Mouse (Mus musculus) heart, embryonic 15.5 days (tissue): ENCODE measurements around the gene Swi5. TPM values are rescaled to one million over a fixed set of nuclear protein-coding genes. Genes with fewer than 3 reads are reported as not detected.

ENCODE experiments used
- ATAC-seq: fragments of 200-750 bp; cut with Nextera tagmentation; replicated peaks from 2 replicates; pipeline ENCODE4 v1.8.0; 2017; ENCODE audit warnings: low read depth, moderate TSS enrichment; ENCODE audit not compliant: insufficient number of reproducible peaks, insufficient read depth, low FRiP score
- H3K27ac ChIP-seq: fragments of 300-500 bp; sonication (generic); 2 replicates; pipeline ENCODE4 v1.5.1; 2015; ENCODE audit warnings: mild to moderate bottlenecking, inconsistent platforms
- H3K27me3 ChIP-seq: fragments of 300-500 bp; sonication (generic); 2 replicates; pipeline ENCODE4 v1.6.1; 2015; ENCODE audit warnings: inconsistent platforms
- H3K36me3 ChIP-seq: fragments of 300-500 bp; sonication (generic); 2 replicates; pipeline ENCODE4 v1.6.1; 2015; ENCODE audit warnings: mild to moderate bottlenecking, inconsistent platforms
- H3K4me1 ChIP-seq: fragments of 300-500 bp; sonication (generic); replicated peaks from 2 replicates; pipeline ENCODE4 v1.6.1; 2015; ENCODE audit warnings: inconsistent platforms
- H3K4me2 ChIP-seq: fragments of 300-500 bp; sonication (generic); 2 replicates; pipeline ENCODE4 v1.6.1; 2015; ENCODE audit warnings: inconsistent platforms, mild to moderate bottlenecking, moderate library complexity
- H3K4me3 ChIP-seq: fragments of 300-500 bp; sonication (generic); 2 replicates; pipeline ENCODE4 v1.5.1; 2015; ENCODE audit warnings: mild to moderate bottlenecking, inconsistent platforms
- H3K9ac ChIP-seq: fragments of 300-500 bp; sonication (generic); 2 replicates; pipeline ENCODE4 v1.6.1; 2015; ENCODE audit warnings: mild to moderate bottlenecking, inconsistent platforms
- H3K9me3 ChIP-seq: fragments of 300-500 bp; sonication (generic); replicated peaks from 2 replicates; pipeline ENCODE4 v1.6.1; 2016; ENCODE audit warnings: inconsistent platforms
- WGBS: fragments of 180-500 bp; shearing (Covaris S2); methylation state at CpG from one replicate; pipeline ENCODE4 v1.1.7; 2015; ENCODE audit warnings: mixed read lengths; 5-methylcytosine and 5-hydroxymethylcytosine counted together
- polyA plus RNA-seq: library from polyadenylated mRNA; unstranded; fragments of >200 nt; fragmentation: Nextera tagmentation; extraction: Ambion mirVana; gene quantifications from 2 replicates; pipeline ENCODE4 v1.2.1, GENCODE M21; 2015

The Swi5 gene
- polyA plus RNA-seq, 1 experiment from 2014 or later, result 275 TPM

DNA sequence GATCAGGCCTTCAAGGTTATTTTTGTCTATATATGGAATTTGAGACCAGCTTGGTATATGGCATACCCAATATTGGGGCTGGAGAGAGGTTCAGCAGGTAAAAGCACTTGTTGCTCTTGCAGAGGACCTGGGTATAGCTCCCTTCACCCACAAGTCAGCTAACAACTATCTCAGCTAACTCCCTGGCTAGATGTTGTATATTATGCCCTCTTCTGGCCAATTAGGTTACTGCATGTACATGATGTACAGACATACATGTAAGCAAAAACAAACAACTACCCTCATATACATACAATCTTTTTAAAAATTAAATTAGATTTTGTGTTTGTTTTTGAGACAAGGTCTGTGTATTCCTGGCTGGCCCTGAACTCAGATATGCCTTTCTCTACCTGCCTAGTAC, 1.7 kb upstream of the Swi5 start:
- Histone ChIP-seq H3K4me3 (peak overlapping the region; percentile 95), H3K36me3 (peaks cover 17% of the 10 kb centered on the region), H3K27ac (no peak overlapping the region), H3K9ac (no peak overlapping the region), H3K4me2 (peak overlapping the region; percentile 85), H3K27me3 (no peaks in the 10 kb centered on the region), H3K9me3 (no peaks in the 10 kb centered on the region), H3K4me1 (peaks cover 41% of the 10 kb centered on the region)
- no peak for ATAC-seq

DNA sequence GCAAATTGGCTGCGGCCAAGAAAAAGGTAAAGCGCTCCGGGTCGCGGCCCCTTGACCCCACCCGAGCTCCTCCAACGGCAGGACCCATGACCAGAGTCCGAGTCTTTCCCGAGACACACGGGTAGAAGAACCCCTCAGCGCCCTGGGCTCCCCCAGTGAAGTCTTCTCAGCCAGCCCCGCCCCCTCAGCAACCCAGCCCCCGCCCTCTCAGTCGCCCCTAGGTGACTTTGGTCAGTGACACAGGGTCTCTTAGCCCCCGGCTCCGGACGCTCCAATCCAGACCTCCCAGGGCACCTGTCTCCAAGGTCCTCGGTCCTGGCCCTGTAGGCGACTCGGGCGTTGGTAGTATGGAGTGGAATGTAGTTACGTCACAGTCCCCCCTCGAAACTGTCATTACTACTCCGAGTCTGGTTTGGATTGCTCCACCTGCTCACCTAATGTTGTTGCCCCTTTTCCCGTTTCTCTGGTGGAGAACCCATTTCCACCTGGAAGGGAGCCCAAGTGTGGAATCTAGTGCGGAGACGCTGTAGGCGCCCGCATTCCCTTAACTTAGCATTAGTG, 576 bp upstream of the Swi5 start:
- Histone ChIP-seq H3K9ac (peak overlapping the region; percentile 89), H3K9me3 (no peaks in the 10 kb centered on the region), H3K4me1 (peaks cover 32% of the 10 kb centered on the region), H3K4me3 (peak overlapping the region; percentile 95), H3K27ac (peak overlapping the region; percentile 85), H3K36me3 (peaks cover 26% of the 10 kb centered on the region), H3K4me2 (peak overlapping the region; percentile 85), H3K27me3 (no peaks in the 10 kb centered on the region)
- peak; percentile 41 for ATAC-seq
- WGBS, result under 1% methylated on average over 29 of the region's 29 CpGs

DNA sequence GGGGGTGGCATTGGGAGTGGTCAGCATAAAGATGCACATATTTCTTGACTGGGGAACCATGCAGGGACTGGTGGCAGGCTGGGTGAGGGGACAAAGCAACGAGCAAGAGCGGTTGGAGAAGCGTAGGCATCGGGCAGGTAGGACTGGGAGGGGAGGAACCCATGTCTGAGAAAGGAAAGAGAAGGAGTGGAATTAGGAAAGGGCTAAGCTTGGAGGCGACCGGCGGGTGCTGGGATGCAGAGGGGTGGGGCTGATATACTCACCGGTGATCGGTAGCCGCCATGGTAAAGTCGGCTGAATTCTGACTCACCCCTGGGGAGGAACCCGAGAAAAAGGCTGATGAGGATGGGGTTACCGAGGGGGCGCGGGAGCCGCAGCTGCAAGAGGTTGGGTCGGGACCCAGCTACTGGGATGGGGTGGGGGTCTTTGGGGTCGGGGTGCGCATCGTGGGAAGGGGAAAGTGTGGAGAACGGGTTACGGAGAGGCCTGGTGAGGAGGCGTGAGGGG, 488 bp downstream of the Swi5 start, which contains the start of gene Golga2:
TSS of gene Golga2 (plus strand) at position 51 of the 507 bp plus-strand sequence.
- Histone ChIP-seq H3K36me3 (peaks cover 23% of the 10 kb centered on the region), H3K9ac (peak within 1 kb of the TSS; percentile 97), H3K4me3 (peak within 1 kb of the TSS; percentile 95), H3K9me3 (no peaks in the 10 kb centered on the region), H3K27ac (peak within 1 kb of the TSS; percentile 85), H3K4me2 (peak within 1 kb of the TSS; percentile 89), H3K4me1 (peaks cover 35% of the 10 kb centered on the region), H3K27me3 (no peaks in the 10 kb centered on the region)
- WGBS, result under 1% methylated on average over 23 of the region's 23 CpGs
- peak; percentile 3; the same call in 1 of the 2 replicates for ATAC-seq

DNA sequence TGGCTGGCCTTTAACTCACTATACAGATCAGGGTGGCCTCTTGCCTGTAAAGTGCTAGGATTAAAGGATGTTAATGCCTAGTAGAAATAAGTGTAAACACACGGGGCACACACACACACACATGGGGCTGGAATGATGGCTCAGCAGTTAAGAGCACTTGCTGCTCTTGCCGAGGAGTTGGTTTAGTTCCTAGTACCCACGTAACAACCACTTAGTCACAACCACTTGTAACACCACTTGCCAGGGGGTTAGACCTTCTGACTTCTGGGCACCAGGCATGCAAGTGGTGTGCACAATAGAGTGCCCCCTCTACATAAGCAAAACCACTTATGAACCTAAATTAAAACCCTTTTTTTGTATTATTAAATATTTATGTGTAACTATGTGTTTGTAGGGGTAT, 3.9 kb downstream of the Swi5 start:
- ATAC-seq, result no peak
- Histone ChIP-seq H3K27me3 (no peaks in the 10 kb centered on the region), H3K9ac (no peak overlapping the region), H3K36me3 (peaks cover 49% of the 10 kb centered on the region), H3K4me3 (no peak overlapping the region), H3K4me2 (no peak overlapping the region), H3K9me3 (no peaks in the 10 kb centered on the region), H3K27ac (no peak overlapping the region), H3K4me1 (peaks cover 18% of the 10 kb centered on the region)
- WGBS, result 81% methylated on average over 3 of the region's 3 CpGs

DNA sequence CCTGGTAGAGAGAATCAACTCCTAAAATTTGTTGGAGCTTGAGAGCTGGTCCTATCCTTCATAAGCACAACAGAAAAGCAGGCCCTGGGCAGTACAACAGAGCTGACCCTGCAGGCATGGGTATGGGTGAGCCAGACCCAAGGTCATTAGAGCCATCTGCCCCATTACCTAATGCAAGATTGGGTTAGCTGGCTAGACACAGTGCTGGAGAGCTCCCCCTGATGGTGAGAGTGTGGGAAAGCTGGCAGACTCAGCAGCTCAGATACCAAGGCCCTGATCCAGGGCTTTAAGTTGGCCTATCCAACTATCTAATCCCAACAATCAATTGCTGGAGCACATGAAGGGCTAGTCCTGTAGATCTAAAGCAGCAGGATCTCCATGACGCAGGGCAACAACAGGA, 5.1 kb downstream of the Swi5 start:
- H3K4me2 ChIP-seq, result no peak overlapping the region
- 0 out of 2 replicates have a peak overlapping the region, but pooled peaks have one; percentile 2 for H3K27ac ChIP-seq
- no peak for ATAC-seq
- no peak overlapping the region for H3K4me3 ChIP-seq
- H3K9me3 ChIP-seq, result no peaks in the 10 kb centered on the region
- H3K4me1 ChIP-seq, result peaks cover 14% of the 10 kb centered on the region
- WGBS, result 91% methylated on average over 1 of the region's 1 CpGs
- peaks cover 62% of the 10 kb centered on the region for H3K36me3 ChIP-seq
- H3K9ac ChIP-seq, result no peak overlapping the region
- no peaks in the 10 kb centered on the region for H3K27me3 ChIP-seq

DNA sequence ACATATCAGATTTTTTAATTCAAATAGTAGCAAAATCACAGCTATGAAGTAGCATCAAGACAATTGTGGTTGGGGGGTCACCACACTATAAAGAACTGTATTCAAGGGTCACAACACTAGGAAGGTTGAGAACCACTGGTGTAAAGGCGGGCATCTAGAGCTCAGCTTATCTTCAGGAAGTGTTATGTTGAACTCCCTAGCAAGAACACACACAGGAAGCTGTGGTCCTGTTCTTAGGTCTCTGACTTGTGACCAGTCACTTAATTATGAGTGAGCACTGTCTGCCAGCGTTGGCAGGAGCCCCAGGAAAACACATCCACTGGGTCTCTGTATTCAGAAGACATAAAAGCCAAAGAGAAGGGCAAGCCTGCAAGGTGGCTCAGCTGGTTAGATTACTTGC, 5.6 kb downstream of the Swi5 start:
- Histone ChIP-seq H3K4me1 (peaks cover 14% of the 10 kb centered on the region), H3K9ac (no peak overlapping the region), H3K27ac (0 out of 2 replicates have a peak overlapping the region, but pooled peaks have one; percentile 2), H3K27me3 (no peaks in the 10 kb centered on the region), H3K4me2 (no peak overlapping the region), H3K4me3 (no peak overlapping the region), H3K9me3 (no peaks in the 10 kb centered on the region), H3K36me3 (peaks cover 66% of the 10 kb centered on the region)
- ATAC-seq, result no peak; the same call in 1 of the 2 replicates
- 78% methylated on average over 2 of the region's 2 CpGs for WGBS

DNA sequence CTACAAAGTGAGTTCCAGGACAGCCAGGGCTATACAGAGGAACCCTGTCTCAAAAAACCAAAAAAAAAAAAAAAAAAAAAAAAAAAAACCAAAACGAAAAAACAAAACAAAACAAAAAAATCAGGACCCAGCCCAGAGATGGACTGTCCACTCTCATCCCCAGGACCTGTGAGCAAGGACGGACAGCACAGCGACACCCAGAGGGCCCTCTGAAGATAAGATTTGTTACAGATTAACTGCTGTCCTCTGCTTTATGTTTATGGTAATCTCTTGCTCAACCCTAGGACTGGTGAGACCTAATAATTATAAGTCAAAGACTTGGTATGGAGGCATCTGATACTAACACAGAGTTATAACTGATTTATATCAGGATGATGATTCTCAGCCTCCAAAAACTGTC, 12.1 kb downstream of the Swi5 start:
- Histone ChIP-seq H3K9me3 (no peaks in the 10 kb centered on the region), H3K4me3 (no peak overlapping the region), H3K27me3 (no peaks in the 10 kb centered on the region), H3K4me1 (no peaks in the 10 kb centered on the region), H3K36me3 (peaks cover 37% of the 10 kb centered on the region), H3K4me2 (no peak overlapping the region), H3K9ac (no peak overlapping the region), H3K27ac (no peak overlapping the region)
- no peak for ATAC-seq
- 76% methylated on average over 3 of the region's 3 CpGs for WGBS

DNA sequence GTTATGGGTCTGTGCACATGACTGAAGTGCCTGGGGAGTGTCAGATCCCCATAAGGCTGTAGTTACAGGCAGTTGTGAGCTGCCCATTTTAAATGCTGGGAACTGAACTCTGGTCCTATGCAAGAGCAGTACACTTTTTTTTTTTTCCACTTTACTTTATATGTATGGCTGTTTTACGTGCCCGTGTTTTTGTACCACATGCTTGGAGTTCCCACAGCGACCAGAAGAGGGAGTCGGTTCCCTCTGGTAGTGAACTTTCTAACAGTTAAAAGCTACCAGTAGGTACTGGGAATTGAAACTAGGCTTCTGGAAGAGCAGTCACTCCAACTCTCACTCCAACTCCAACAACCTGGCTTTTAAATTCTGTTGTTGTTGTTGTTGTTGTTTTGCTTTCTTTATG, 27.2 kb downstream of the Swi5 start:
- Histone ChIP-seq H3K4me3 (0 out of 2 replicates have a peak overlapping the region, but pooled peaks have one; percentile 71), H3K9ac (no peak overlapping the region), H3K9me3 (no peaks in the 10 kb centered on the region), H3K27me3 (0 out of 2 replicates have a peak, but pooled peaks cover 2% of the 10 kb centered on the region), H3K4me2 (no peak overlapping the region; the same call in 1 of the 2 replicates), H3K27ac (no peak overlapping the region), H3K36me3 (peaks cover 21% of the 10 kb centered on the region), H3K4me1 (peaks cover 13% of the 10 kb centered on the region)
- WGBS, result 23% methylated on average over 4 of the region's 4 CpGs
- no peak for ATAC-seq

DNA sequence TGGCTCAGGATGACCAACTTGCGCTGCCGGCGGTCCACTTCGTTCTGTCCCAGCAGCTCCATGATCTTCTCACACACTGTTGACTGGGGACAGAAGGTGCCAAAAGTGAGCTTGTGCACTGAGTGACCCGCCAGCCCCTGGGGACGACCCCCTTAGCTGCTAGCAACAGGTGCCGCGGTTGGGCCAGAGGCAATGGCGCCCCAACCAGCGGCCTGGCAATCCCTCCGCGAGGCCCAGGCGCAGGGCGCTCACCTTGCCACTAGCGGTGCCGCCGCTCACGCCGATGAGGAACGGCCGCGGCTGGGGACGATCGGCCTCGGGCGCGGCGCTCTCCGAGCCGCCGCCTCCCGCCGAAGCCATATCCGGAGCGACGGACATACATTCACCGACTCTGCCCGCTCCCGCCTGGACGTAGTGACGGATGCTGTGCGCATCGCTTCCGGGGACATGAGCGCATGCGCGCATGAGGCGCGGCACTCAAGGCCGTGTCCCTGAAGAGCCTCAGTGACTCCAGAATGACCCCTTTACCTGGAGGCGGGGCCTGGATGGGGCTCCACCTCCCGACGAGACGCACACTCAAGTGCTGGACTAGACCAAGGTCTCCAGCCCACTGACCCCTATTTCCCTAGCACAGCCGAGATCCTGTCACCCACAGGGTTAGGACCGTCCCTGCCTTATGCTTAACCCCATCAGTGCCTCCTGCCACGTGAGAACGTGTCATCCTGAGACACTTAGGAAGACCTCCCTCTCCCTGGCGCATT, 28.0 kb downstream of the Swi5 start, which contains the start of gene Uck1:
TSS of gene Uck1 (minus strand) at position 503 of the 761 bp plus-strand sequence.
- ATAC-seq, result peak; percentile 83
- peak within 1 kb of the TSS; percentile 64 for H3K27ac ChIP-seq
- no peaks in the 10 kb centered on the region for H3K27me3 ChIP-seq
- peaks cover 21% of the 10 kb centered on the region for H3K36me3 ChIP-seq
- H3K4me3 ChIP-seq, result peak within 1 kb of the TSS; percentile 71
- under 1% methylated on average over 59 of the region's 59 CpGs for WGBS
- H3K9me3 ChIP-seq, result no peaks in the 10 kb centered on the region
- H3K9ac ChIP-seq, result peak within 1 kb of the TSS; percentile 79
- H3K4me2 ChIP-seq, result peak within 1 kb of the TSS; percentile 65
- H3K4me1 ChIP-seq, result peaks cover 13% of the 10 kb centered on the region

DNA sequence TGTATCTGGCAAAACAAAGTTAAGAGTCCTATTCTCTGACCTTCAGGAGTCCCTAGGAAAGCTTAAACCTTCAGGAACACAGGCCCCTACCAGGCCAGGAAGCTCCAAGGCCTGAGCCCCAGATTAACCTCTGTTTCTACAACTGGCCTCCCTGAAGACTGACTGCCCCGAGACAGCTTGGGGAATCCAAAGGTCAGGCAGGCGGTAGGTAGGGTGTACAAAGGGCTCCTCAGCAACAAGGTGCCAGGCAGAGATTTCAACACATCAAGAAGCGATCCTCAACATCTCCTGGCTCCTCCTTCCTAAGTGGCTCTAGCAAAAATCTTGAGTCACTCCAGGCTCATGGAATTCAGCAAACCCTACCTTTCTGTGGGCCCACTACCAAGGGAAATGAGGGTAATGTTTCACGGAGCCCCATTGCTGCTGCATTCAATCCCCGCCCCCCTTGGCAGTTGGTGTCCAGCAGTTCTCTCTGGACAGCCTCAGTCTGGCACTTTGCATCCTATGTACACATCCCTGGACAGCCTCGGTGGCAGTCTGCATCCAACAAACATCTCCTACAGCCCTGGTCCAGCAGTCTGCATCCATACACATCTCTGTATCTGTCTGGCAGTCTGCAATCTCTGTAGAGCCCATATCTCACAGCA, 28.9 kb downstream of the Swi5 start:
- H3K4me2 ChIP-seq, result peak overlapping the region; percentile 65
- 47% methylated on average over 6 of the region's 6 CpGs for WGBS
- H3K27ac ChIP-seq, result peak overlapping the region; percentile 64; the same call in 1 of the 2 replicates

DNA sequence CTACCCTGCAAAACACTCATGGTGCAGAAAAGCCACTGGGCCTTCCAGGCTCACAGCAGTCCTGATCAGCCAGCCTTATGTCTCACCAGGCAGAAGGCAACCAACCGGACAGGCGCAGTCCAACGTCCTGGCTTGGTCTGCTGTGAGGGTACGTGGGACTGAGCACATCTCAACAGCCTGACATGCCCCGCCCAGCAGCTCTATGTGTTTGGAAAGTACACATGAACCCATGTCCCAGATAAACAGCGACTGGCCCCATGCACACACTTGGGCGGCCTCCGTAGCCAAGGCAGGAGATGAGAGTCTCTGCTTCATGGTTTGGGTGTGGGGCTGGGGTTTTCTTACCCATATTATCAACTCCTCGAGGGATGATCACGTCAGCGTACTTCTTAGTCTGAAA, 31.6 kb downstream of the Swi5 start:
- H3K4me3 ChIP-seq, result no peak overlapping the region
- H3K27ac ChIP-seq, result no peak overlapping the region
- H3K27me3 ChIP-seq, result no peaks in the 10 kb centered on the region
- H3K4me2 ChIP-seq, result no peak overlapping the region
- H3K9ac ChIP-seq, result no peak overlapping the region
- peaks cover 44% of the 10 kb centered on the region for H3K36me3 ChIP-seq
- ATAC-seq, result no peak
- H3K9me3 ChIP-seq, result no peaks in the 10 kb centered on the region
- peaks cover 13% of the 10 kb centered on the region for H3K4me1 ChIP-seq
- 90% methylated on average over 11 of the region's 11 CpGs for WGBS

More for the DNA sequence above, 28.9 kb downstream of the Swi5 start:
- H3K27me3 ChIP-seq, result no peaks in the 10 kb centered on the region
- H3K9ac ChIP-seq, result peak overlapping the region; percentile 79
- no peak for ATAC-seq
- peaks cover 29% of the 10 kb centered on the region for H3K36me3 ChIP-seq
- peaks cover 13% of the 10 kb centered on the region for H3K4me1 ChIP-seq
- peak overlapping the region; percentile 71 for H3K4me3 ChIP-seq
- no peaks in the 10 kb centered on the region for H3K9me3 ChIP-seq
